Mouse (Mus musculus): ENCODE results near the gene Vipas39. TPM values are rescaled to one million over a fixed set of nuclear protein-coding genes. Genes with fewer than 3 reads are reported as not detected.

The Vipas39 gene
- polyA plus RNA-seq, 1 experiment from 2014 or later: 34.8 TPM

DNA sequence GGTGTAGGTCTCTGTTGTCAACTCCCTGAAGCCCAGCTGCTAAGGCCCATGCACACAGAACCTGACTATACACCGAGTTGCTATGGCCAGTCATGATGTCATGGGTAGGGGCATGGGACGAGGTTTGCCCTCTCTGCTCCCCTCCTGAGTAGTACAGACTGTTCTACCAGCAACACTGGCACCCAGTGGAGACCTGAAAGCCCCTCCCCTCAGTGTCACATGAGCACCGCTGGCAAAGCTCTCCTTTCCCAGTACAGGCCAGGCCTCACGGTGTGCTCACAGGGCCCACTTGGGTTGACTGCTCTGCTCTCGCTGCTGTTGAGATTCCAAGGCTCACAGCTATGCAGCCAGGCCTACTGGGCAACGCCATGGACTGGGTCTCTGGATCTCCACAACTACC lies 27.9 kb upstream of the Vipas39 start:
- 63% methylated on average over 6 of the region's 6 CpGs for WGBS (ENCODE audit: insufficient replicate concordance)
- ATAC-seq (replicated peaks; ENCODE audit: insufficient number of reproducible peaks, low FRiP score, low TSS enrichment): no peak
- H3K4me1 ChIP-seq (ENCODE audit: control insufficient read depth, insufficient read depth, low read length): no peaks in the 10 kb centered on the region

DNA sequence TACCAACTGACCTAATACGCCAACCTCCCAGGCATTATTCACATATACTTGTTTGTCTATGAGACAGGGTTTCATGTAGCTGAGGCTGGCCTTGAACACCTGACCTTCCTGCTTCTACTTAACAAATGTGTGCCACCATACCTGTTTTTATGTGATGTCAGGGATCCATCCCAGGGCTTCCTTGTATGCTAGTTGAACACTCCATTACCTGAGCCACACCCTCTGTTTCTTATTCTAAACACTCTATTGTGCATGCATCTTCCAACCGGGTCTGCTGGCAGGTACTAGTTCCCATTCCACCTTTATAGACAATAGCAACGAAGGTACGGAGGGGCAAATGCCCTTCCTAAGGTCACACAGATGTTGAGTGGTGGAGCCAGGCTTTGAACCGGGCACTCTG lies 23.0 kb upstream of the Vipas39 start:
- Histone ChIP-seq H3K9me3 (replicated peaks; ENCODE audit: control insufficient read depth, low read length) (no peaks in the 10 kb centered on the region), H3K27ac (ENCODE audit: low read depth, low read length) (no peak overlapping the region), H3K9ac (ENCODE audit: low read depth, low read length) (no peak overlapping the region), H3K36me3 (ENCODE audit: control insufficient read depth, insufficient read depth, low read length) (no peaks in the 10 kb centered on the region), H3K27me3 (ENCODE audit: control insufficient read depth, insufficient read depth, low read length) (no peaks in the 10 kb centered on the region), H3K4me1 (ENCODE audit: control insufficient read depth, insufficient read depth, low read length) (no peaks in the 10 kb centered on the region), H3K4me3 (ENCODE audit: low read depth, low read length) (no peak overlapping the region), H3K4me2 (no peak overlapping the region)
- no peak for ATAC-seq (replicated peaks; ENCODE audit: insufficient number of reproducible peaks, low FRiP score, low TSS enrichment)
- 83% methylated on average over 5 of the region's 5 CpGs for WGBS (ENCODE audit: insufficient replicate concordance)

More for the DNA sequence above, 27.9 kb upstream of the Vipas39 start:
- Histone ChIP-seq H3K4me2 (no peak overlapping the region), H3K4me3 (ENCODE audit: low read depth, low read length) (no peak overlapping the region), H3K9me3 (replicated peaks; ENCODE audit: control insufficient read depth, low read length) (no peaks in the 10 kb centered on the region), H3K36me3 (ENCODE audit: control insufficient read depth, insufficient read depth, low read length) (no peaks in the 10 kb centered on the region), H3K27me3 (ENCODE audit: control insufficient read depth, insufficient read depth, low read length) (no peaks in the 10 kb centered on the region; the same call in 1 of the 2 replicates), H3K9ac (ENCODE audit: low read depth, low read length) (no peak overlapping the region), H3K27ac (ENCODE audit: low read depth, low read length) (no peak overlapping the region)

DNA sequence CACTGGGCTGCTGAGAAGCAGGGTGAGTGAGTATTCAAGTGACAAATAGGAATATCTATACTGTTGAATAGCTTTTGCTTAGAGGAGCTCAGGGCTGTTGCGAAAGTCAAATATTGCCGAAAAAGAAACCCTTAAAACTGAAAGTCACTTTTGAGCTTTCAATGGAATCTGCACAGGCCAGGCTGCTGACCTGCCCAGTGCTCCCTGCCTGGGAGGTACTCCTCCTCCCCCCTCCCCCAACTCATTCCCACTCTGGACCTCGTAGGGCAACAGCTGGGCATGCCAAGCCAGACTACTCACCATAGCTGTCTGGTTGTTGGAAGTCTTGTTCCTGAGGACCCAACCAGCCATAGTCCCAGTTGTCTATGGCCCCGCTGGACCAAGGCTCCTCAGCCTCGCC lies 18.7 kb upstream of the Vipas39 start:
- Histone ChIP-seq H3K27me3 (ENCODE audit: control insufficient read depth, insufficient read depth, low read length) (no peaks in the 10 kb centered on the region), H3K4me2 (no peak overlapping the region), H3K4me1 (ENCODE audit: control insufficient read depth, insufficient read depth, low read length) (peaks cover 3% of the 10 kb centered on the region), H3K27ac (ENCODE audit: low read depth, low read length) (no peak overlapping the region), H3K36me3 (ENCODE audit: control insufficient read depth, insufficient read depth, low read length) (no peaks in the 10 kb centered on the region), H3K4me3 (ENCODE audit: low read depth, low read length) (no peak overlapping the region), H3K9me3 (replicated peaks; ENCODE audit: control insufficient read depth, low read length) (no peaks in the 10 kb centered on the region), H3K9ac (ENCODE audit: low read depth, low read length) (no peak overlapping the region)
- no peak for ATAC-seq (replicated peaks; ENCODE audit: insufficient number of reproducible peaks, low FRiP score, low TSS enrichment)
- WGBS (ENCODE audit: insufficient replicate concordance): 81% methylated on average over 5 of the region's 5 CpGs

DNA sequence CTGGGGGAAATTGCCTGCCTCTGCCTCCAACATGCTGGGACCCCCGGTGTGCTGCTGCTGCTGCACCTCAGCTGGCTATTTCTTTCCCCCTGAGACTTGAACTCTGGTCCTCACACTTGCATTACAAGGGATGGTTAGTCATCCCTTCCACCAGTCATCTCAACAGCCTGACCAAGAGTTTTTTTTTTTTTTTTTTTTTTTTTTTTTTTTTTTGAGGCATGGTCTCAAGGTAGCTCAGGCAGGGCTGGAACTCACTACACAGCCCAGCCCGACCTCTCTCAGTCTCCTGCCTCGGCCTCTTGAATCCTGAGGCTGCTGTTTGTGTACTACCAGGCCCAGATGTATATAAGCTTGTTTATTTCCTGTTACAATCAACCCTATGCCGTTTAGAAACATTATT lies 18.2 kb upstream of the Vipas39 start:
- Histone ChIP-seq H3K4me3 (ENCODE audit: low read depth, low read length) (no peak overlapping the region), H3K36me3 (ENCODE audit: control insufficient read depth, insufficient read depth, low read length) (no peaks in the 10 kb centered on the region), H3K9me3 (replicated peaks; ENCODE audit: control insufficient read depth, low read length) (no peaks in the 10 kb centered on the region), H3K4me2 (no peak overlapping the region), H3K27me3 (ENCODE audit: control insufficient read depth, insufficient read depth, low read length) (no peaks in the 10 kb centered on the region), H3K4me1 (ENCODE audit: control insufficient read depth, insufficient read depth, low read length) (peaks cover 8% of the 10 kb centered on the region), H3K9ac (ENCODE audit: low read depth, low read length) (no peak overlapping the region), H3K27ac (ENCODE audit: low read depth, low read length) (no peak overlapping the region)
- ATAC-seq (replicated peaks; ENCODE audit: insufficient number of reproducible peaks, low FRiP score, low TSS enrichment): no peak
- 77% methylated on average over 4 of the region's 4 CpGs for WGBS (ENCODE audit: insufficient replicate concordance)

DNA sequence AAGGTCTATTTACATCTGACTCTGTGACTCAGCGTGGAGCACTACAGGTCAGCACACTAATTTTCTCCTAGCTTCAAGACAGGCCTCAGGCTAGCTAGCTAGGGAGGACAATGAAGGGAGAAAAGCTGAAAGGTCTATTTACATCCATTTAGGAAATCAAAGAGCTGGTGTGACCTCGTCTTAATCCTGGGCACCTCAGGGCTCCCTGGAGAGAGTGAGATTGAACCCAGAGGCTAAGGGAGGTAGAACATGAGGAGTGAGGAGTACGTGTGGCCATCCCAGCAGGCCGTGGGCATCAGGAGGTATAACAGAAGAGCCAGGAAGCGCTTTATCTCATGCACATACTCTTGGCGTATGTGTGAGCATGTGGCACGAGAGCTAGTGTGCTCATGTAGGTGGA lies 17.6 kb upstream of the Vipas39 start:
- no peak for ATAC-seq (replicated peaks; ENCODE audit: insufficient number of reproducible peaks, low FRiP score, low TSS enrichment)
- Histone ChIP-seq H3K4me1 (ENCODE audit: control insufficient read depth, insufficient read depth, low read length) (peaks cover 13% of the 10 kb centered on the region), H3K27me3 (ENCODE audit: control insufficient read depth, insufficient read depth, low read length) (no peaks in the 10 kb centered on the region), H3K36me3 (ENCODE audit: control insufficient read depth, insufficient read depth, low read length) (no peaks in the 10 kb centered on the region), H3K9ac (ENCODE audit: low read depth, low read length) (no peak overlapping the region), H3K9me3 (replicated peaks; ENCODE audit: control insufficient read depth, low read length) (no peaks in the 10 kb centered on the region), H3K27ac (ENCODE audit: low read depth, low read length) (no peak overlapping the region), H3K4me3 (ENCODE audit: low read depth, low read length) (no peak overlapping the region), H3K4me2 (no peak overlapping the region)
- 64% methylated on average over 7 of the region's 7 CpGs for WGBS (ENCODE audit: insufficient replicate concordance)

DNA sequence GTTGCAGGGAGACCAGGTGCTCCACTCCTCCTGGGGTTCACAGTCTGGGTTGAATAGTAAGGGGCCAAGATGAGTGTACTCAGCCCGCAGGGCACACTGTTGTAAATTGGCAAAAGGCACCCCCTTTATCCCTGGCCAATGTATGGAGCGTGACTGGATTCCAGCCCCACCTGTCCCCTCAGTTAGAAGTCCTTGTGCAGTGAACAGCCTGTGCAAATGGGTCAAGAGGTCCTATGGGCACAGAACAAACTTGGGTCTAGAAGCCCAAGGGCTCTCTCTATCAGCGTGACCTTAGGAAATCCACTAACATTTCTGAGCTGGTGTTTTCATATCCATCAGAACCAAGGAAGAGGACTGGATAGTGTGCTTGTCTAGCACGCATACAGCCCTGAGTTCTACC lies 16.7 kb upstream of the Vipas39 start:
- H3K9ac ChIP-seq (ENCODE audit: low read depth, low read length): no peak overlapping the region
- WGBS (ENCODE audit: insufficient replicate concordance): 89% methylated on average over 4 of the region's 4 CpGs
- no peaks in the 10 kb centered on the region for H3K9me3 ChIP-seq (replicated peaks; ENCODE audit: control insufficient read depth, low read length)
- H3K4me2 ChIP-seq: no peak overlapping the region
- H3K27ac ChIP-seq (ENCODE audit: low read depth, low read length): no peak overlapping the region
- H3K36me3 ChIP-seq (ENCODE audit: control insufficient read depth, insufficient read depth, low read length): no peaks in the 10 kb centered on the region
- ATAC-seq (replicated peaks; ENCODE audit: insufficient number of reproducible peaks, low FRiP score, low TSS enrichment): no peak
- H3K27me3 ChIP-seq (ENCODE audit: control insufficient read depth, insufficient read depth, low read length): no peaks in the 10 kb centered on the region
- H3K4me1 ChIP-seq (ENCODE audit: control insufficient read depth, insufficient read depth, low read length): peaks cover 20% of the 10 kb centered on the region
- no peak overlapping the region for H3K4me3 ChIP-seq (ENCODE audit: low read depth, low read length)

DNA sequence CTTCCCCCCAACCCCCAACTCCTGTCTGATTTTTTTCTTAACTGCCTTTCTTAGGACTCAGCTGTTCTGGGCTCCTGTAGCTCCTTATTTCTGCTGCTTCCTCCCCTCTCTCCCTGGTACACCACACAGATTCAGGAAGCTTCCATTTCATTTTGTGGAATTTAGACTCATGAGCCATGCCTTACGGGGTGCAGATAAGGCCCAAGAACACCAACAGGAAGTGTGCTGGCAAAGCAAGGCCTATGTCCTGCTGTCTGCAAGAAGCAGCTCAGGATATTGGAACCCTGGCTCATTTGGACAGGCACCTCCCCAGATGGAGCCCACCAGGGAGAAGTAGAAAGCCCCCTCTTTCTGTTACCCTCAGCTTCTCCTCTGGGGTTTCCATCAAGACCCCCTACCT lies 15.7 kb upstream of the Vipas39 start:
- WGBS (ENCODE audit: insufficient replicate concordance): 40% methylated on average over 1 of the region's 1 CpGs
- H3K4me3 ChIP-seq (ENCODE audit: low read depth, low read length): no peak overlapping the region
- ATAC-seq (replicated peaks; ENCODE audit: insufficient number of reproducible peaks, low FRiP score, low TSS enrichment): no peak

DNA sequence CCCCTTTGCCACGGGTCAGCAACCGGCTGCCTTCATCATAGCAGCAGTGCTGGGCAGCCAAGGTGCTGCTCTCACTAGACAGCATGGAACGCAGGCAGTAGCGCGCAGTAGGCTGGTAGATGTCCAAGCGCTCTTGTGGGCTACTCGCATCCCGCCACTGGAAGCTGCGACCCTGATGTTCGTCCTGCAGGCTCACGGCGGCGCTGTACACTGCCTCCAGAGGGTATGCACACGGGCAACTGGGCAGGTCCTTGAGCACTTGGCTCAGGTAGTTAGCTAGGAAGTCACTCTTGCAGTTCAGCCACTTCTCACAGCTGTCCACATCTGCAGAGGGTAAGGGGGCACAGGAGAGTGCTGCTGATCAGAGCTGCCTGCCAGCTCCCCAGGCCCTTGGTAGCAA lies 13.8 kb upstream of the Vipas39 start:
- Histone ChIP-seq H3K36me3 (ENCODE audit: control insufficient read depth, insufficient read depth, low read length) (no peaks in the 10 kb centered on the region), H3K4me2 (no peak overlapping the region), H3K9ac (ENCODE audit: low read depth, low read length) (no peak overlapping the region), H3K4me1 (ENCODE audit: control insufficient read depth, insufficient read depth, low read length) (peaks cover 20% of the 10 kb centered on the region), H3K9me3 (replicated peaks; ENCODE audit: control insufficient read depth, low read length) (no peaks in the 10 kb centered on the region), H3K27me3 (ENCODE audit: control insufficient read depth, insufficient read depth, low read length) (no peaks in the 10 kb centered on the region), H3K27ac (ENCODE audit: low read depth, low read length) (no peak overlapping the region), H3K4me3 (ENCODE audit: low read depth, low read length) (no peak overlapping the region)
- no peak for ATAC-seq (replicated peaks; ENCODE audit: insufficient number of reproducible peaks, low FRiP score, low TSS enrichment)
- 45% methylated on average over 14 of the region's 14 CpGs for WGBS (ENCODE audit: insufficient replicate concordance)

More for the DNA sequence above, 15.7 kb upstream of the Vipas39 start:
- Histone ChIP-seq H3K4me2 (no peak overlapping the region), H3K27me3 (ENCODE audit: control insufficient read depth, insufficient read depth, low read length) (no peaks in the 10 kb centered on the region), H3K27ac (ENCODE audit: low read depth, low read length) (no peak overlapping the region), H3K36me3 (ENCODE audit: control insufficient read depth, insufficient read depth, low read length) (no peaks in the 10 kb centered on the region), H3K9ac (ENCODE audit: low read depth, low read length) (no peak overlapping the region), H3K4me1 (ENCODE audit: control insufficient read depth, insufficient read depth, low read length) (peaks cover 20% of the 10 kb centered on the region), H3K9me3 (replicated peaks; ENCODE audit: control insufficient read depth, low read length) (no peaks in the 10 kb centered on the region)

DNA sequence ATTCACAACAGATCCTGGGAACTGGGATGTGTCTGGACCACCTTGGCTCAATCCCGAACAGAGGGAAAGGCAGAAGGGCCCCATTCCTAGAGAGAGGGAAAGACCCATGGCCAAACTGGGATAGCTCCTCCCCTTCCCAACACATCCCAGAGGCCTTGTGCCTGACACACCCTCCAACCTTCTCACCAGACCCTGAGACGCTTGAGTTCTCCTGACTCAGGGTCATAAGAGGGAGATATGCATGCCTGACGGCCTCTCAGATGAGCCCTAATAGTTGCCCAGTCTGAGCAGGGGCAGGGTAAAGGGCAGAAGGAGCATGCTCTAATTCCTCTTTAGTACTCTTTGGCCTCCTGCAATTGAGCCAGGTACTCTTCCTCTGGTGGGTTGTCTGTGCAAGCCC lies 13.3 kb upstream of the Vipas39 start:
- H3K9me3 ChIP-seq (replicated peaks; ENCODE audit: control insufficient read depth, low read length): no peaks in the 10 kb centered on the region
- H3K27me3 ChIP-seq (ENCODE audit: control insufficient read depth, insufficient read depth, low read length): no peaks in the 10 kb centered on the region
- no peak overlapping the region for H3K9ac ChIP-seq (ENCODE audit: low read depth, low read length)
- 27% methylated on average over 3 of the region's 3 CpGs for WGBS (ENCODE audit: insufficient replicate concordance)
- no peak overlapping the region for H3K4me2 ChIP-seq
- no peak for ATAC-seq (replicated peaks; ENCODE audit: insufficient number of reproducible peaks, low FRiP score, low TSS enrichment)
- peaks cover 3% of the 10 kb centered on the region; the same call in 1 of the 2 replicates for H3K36me3 ChIP-seq (ENCODE audit: control insufficient read depth, insufficient read depth, low read length)
- H3K27ac ChIP-seq (ENCODE audit: low read depth, low read length): peak overlapping the region; percentile 66; the same call in 1 of the 2 replicates
- H3K4me3 ChIP-seq (ENCODE audit: low read depth, low read length): no peak overlapping the region
- H3K4me1 ChIP-seq (ENCODE audit: control insufficient read depth, insufficient read depth, low read length): peaks cover 20% of the 10 kb centered on the region

All from heart, embryonic 11.5 days (tissue).